Mouse (Mus musculus) CD4-positive, CD25-positive, alpha-beta regulatory T cell, adult 2 months (primary cell): Measurements from ENCODE around the gene Mrpl2.

Experiments used
- DNase-seq: peaks from one replicate; pipeline ENCODE4 v3.0.0-alpha.2; 2012; ENCODE audit warnings: low read depth, low spot score

Gene Mrpl2

DNA sequence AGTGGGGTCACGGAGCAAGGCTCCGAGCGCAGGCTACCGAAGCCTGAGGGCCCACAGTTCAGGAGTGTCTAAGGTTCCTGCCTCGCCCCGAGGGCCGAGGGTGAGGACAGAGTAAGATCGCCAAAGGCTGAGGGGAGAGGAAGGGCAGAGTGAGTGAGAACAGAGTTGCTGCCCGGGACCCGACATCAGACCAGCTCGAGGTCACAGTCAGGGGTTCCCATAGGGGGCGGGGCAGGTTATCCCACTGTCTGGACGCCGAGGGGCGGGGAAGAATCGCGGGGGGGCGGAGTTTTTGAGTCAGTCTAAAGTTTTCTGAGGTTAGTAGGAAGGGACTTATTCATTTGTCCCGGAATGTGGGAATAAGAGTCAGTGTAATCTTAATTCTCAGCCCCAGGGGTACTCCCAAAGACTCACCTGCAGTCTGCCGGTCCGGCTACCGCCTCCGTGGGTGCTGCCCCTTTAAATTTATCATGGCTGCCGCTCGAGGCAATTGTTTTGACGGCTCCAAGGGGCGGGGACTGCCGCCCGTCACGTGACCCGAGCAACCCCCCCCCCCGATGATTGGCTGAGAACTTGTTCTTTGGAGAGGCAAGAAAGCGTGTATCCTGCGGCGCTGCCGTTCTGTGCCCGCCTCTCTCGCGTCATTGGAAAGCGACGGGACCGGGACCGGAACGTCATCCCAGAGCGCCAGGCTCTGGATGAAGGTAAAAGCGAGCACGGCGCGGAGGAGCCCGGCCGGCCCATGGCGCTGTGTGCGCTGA lies at the start of gene Mrpl2, which contains the start of gene Klc4:
Gene Mrpl2 (plus strand): TSS at position 669 of the 761 bp plus-strand sequence.
Gene Klc4 (minus strand): TSS at position 462 of the 761 bp plus-strand sequence.
- DNase-seq, result peak; percentile 99

DNA sequence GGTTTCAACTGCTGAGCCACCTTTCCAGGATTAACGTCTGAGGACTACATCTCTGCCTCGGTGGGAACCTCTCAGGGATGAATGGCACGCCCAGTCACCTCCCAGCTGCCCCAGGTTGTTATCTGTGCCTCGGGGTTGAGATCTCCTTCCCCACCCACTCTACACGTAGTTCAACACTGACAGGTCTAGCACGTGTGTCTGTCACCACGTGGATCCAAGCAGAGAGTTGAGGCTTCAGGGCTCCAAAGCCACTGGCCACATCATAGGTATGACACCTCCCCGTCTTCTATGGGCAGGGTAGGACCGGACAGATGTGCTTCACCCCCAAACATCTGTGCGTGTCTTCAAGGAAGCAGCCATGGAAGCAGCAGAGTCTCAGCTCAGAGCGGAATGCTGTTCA lies 48.1 kb upstream of the Mrpl2 start:
- DNase-seq, result no peak

DNA sequence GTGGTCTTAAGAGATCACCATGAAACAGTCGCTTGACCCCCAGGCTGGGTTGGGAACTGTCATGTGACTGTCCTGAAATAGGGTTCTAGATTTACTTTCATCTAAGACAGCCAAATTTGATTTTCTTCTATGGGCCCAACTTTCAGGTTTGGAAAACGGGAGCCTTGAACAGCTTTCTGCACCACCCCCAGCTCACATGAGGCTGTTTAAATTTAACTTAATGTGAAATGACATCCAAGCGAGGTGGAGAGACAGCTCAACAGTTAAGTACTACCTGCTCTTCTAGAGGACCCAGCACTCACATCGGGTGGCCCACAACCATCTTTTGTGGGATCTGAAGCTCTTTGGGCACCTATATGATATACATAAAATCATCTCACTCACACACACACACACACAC lies 47.1 kb upstream of the Mrpl2 start:
- DNase-seq, result no peak

DNA sequence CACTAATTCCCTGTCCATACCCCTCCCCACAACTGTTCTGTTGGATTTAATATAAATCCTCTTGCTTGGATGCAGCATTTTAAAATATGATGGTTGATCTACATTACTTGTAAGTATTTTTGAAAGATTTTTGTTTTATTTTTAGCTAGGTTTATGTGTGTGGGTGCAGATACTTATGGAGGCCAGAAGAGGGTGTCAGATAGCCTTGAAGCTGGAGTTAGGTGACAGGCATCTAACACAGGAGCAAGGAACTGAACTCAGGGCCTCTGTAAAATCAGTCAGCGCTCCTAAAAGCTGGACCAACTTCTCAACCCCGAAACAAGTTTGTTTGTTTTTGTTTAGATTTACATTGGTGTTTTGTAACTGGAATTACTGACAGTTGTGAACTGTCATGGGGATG lies 45.5 kb upstream of the Mrpl2 start:
- no peak for DNase-seq

DNA sequence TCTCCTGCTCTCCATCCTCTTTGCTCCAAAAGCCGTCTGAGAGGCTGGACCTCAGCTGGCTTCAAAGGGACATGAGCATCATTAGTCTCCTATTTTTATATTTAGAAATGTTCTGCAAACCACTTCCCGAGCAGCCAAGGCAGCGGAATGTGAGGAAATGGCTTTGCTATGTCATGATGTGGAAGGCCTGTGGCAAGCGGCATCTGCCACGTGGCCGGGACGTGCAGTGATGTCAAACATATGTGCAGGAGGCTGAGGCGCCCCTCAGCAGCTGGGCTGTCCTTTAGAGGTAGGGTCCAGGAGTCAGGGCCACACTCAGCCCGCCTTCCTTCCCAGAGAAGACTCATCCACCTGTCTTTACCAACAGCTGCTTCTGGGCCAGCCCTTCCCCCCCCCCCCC lies 43.8 kb upstream of the Mrpl2 start:
- no peak for DNase-seq

DNA sequence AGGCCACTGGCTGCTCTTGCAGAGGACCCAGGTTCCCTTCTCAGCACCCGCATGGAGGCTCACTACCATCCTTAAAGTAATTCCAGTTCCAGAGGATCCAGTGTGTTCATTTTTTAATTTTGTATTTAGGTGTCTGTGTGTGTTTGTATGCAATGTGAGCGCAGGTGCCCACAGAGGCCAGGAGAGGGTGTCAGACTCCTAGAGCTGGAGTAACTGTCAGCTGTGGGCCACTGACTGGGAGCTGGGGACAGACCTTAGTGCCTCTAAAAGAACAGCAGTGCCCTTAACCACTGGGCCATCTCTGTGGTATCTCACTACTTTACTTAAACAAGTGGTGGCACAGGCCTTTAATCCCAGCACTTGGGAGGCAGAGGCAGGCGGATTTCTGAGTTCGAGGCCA lies 42.8 kb upstream of the Mrpl2 start:
- no peak for DNase-seq

DNA sequence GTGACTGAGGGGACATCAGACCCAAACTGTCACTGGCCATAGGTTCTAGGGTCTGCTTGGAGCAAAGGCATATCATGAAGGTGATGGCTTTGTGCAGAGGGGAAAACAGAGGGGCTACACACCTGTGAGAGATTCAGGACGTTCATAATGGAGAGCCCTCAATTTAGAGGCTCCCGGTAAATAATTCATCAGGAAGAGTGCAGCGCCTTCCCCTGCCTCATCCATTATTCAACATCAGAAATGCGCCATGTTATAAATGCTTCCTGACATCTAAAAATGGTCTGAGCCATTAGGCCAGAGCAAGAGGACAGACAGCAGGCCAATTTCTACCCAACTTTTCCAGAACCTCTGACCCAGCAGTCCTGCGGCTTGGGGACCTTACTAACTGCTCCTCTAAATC lies 40.9 kb upstream of the Mrpl2 start:
- no peak for DNase-seq

DNA sequence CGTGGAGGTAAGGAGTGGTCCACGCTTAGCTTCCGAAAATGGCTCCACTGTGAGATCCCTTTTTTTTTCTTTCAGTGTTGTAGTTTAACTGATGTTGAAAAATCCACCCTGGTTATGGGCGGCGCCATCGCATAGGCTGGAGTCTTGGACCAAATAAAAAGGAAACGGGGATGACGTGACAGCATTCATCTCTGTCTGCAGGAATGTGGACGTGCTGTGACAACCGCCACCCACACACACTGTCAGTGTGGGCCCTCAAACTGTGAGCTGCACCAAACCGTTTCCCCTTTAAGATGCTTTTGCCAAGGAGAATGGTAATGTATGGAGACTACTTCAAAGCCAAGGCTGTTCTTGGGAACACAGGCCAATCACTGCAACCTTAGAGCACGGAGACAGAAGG lies 40.0 kb upstream of the Mrpl2 start:
- DNase-seq, result no peak

DNA sequence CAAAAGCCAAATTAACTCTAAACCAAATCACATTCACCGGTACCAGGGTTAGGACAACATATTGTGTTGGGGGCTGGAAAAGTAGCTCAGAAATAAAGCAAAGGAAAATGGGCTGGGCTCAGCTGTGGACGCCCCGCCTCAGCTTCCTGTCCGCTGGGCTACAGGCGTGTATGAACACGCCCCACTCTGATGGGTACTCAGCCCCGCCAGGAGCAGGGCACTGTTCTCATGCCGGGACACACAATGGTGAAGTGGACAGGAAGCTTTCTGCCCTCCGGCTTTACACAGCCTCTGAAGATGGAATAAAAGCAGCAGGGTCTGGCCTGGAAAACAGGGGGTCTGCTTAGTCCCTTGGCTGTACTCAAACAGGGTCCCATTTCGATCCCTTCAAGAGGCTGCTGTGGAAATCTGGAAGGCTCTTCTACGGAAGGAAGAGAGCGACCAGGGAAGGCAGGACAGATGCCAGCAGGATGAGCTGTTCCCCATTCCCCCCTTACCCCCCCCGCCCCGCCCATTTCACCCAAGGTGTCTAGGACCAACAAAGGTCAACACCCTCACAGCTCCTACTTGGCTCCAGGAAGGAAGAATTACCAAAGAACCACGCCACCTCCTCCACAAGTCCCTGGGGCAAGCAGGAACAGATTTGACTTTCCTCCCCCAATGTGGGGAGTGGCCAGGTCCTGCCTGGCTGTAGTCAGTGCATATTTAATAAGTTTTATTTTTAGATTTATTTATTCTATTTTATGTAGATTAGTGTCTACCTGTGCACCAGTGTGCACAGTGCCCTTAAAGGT lies 36.1 kb upstream of the Mrpl2 start:
- no peak for DNase-seq

DNA sequence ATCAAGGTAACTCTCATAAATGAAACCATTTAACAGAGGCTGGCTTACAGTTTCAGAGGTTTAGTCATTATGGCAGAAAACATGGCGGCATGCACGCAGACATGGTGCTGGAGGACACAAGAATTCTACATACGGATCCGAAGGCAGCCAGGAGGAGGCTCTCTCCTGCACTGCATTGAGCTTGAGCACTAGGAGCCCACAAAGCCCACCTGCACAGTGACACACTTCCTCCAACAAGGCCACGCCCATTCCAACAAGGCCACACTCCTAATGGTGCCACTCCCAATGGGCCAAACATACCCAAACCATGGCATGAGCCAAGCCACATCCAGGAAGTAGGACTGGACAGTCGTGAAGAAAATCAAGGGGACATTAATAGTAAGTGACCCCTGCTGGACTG lies 34.7 kb upstream of the Mrpl2 start:
- no peak for DNase-seq

DNA sequence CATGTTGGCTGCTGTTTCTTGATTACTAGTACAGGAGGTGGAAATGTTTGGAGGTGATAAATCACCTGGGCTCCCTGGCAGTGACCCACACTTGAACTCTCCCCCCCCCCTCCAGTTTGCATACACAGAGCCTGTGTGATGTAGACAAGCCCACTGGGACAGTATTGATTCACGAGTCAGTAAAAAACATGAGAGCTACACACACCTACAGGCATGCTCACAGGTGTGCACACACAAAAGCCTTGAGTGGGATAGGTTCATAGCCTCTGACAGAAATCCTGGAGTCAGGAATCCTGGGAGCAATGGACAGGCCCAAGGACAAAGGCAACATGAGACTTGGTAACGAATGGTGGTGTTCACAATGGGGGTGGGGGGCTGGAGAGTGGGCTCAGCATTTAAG lies 33.8 kb upstream of the Mrpl2 start:
- DNase-seq, result no peak

DNA sequence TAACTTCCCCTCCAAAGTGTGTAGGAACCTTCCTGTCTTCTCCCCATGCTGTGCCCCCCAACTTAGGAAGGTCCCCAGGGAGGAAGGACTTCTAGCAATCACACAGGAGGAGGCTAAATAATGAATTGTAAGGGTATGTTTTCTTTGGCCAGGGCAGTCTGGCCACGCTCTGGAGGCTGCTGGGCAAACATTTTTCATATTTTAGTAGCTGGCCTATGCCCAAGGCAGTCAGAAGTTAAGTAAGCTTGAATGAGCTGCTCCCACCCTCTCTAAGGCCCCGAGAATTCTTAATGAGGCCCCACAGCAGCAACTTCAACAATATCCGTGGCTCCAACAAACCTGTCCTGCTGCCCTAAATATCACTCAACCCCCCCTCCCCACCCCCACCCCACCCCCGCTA lies 33.2 kb upstream of the Mrpl2 start:
- no peak for DNase-seq

DNA sequence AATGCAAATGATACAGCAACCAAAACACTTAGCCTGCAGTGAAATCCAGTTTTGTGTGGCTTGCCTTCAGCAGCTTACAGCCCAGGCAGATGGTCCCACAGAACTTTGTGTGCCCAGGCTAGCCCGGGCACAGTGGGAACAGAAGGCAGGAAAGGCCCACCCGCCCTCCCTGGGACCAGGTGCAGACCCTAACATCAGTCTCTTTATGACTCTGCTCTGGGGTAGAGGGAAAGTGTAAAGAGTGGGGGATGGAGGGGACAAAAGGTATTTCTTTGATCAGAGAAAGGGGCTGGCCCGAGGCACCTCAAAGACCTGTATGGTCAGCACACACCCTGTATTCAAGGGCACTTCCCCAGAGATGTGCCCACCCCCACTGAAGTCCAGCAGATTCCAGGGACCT lies 32.8 kb upstream of the Mrpl2 start:
- no peak for DNase-seq

DNA sequence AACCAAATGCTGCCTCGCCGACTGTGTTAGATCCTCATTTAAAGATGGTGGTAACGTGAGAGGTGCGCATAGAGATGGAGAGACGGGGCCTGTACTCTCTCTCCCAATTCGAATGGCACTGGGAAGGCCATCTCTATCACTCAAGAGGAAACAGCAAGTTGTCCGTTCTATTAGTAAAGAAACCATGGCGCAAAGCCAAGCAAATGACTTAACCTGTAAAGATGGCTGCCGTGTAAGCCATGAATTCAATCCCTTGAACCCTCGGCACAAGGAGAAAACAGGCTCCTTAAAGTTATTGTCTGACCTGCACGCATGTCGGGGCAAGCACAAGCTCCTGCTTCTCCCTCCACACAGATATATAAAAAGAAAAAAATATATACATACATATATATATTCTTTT lies 28.2 kb upstream of the Mrpl2 start:
- no peak for DNase-seq

DNA sequence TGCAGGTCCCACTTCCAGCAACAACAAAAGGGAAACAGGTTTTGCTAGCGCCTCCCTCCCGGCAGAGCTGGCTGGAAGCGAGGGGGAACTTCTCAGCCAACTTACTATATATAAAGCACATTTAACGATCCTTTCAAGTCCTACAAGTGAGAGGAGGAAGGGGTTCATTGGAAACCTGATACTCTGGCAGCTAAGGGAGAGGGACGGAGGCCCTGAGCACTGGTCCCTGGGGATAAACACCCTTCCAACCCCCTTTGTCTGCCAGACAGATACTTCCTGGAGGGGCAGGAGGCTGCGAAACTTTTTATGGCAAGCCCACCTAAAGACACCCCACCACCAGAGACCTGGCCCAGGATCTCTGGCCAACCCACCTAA lies 27.6 kb upstream of the Mrpl2 start:
- DNase-seq, result no peak

DNA sequence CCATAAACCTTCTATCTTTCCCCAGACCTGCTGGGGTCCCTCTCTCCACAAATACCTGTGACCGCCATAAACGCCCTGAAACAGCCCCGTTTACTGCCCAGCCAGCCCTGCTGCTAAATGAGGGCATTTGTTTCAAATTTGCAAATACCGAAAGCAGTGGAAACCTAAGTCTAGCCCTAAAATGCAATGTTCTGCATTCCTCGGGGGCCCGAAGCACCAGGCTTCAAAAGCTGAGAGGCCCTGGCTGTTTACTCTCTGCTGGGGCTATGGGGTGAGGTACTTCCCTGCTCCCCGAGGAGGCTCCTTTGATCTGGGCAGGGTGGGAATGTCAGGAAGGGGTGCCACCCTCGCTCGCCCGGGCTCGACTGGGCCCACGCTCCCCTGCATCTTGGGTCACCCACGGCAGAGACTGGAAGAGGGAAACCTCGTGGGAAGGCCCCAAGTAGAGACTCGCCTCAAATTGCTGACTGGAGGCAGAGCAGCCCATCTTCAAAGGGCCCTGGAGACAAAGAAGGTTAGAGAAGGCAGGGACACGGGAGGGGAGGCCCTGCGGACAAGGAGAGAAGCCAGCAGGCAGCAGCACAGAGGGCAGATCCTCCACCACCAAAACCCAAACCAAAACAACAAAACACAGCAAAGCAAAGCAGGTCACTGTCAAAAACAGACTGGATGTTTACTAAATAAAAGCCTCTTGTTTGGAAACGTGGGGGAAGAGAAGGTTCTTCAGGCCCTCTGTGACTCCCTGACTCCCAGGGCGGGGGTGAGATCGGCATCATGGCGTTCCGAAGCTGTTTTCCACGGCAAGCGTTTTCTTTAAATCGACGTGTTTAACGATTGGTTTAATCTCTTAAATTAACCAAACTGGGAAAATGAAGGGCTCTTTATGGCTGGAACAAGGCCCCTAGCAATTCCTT lies 27.0 kb upstream of the Mrpl2 start:
- DNase-seq, result no peak

DNA sequence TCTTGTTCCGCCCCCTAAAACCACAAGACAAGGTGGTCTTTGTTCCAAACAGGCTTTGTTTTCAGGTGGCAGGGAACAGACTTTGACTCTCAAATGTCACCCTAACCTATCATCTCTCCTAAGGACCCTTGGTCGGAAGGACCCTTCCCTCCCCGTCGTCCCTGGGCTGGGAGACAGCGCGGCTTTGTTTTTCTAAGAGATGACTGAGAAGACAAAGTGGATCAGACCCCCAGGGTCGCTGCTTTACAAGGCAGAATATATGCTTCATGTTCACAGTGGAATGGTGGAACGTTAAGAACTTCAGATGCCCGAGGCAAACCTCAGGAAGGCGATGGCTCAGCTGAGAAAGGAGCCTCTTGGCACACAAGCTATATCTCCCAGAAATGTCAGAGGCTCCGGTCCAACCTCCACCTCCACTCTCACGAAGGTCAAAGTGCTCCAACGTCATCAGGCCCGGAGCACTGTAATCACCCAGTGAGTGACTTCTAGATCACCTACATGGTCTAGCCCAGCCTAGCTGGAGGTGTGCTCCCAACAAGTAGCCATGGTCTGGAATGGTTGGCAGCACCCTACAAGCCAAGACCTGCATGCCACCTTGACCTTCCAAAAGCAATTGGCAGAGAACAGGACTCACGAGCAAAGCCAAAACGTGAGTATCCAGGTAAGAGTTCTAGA lies 26.2 kb upstream of the Mrpl2 start:
- no peak for DNase-seq

DNA sequence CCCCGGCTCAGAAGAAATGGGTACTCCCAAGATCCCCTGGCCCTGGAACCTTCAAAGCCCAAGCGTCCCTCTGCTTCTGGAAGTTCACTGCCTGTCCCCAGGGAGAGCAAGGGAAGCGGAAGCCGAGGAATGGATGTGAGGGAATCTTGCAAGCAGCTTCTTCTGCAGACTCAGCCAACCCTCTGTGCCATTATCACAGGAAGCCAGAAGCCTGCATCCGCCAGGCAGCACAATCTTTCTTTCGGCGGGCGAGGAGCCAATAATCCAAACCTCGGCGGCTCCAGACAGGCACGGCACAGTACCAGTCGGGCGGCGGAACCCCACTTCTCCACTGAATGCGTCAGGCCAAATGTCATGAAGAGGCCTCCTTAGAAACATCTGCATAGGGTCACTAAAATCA lies 24.7 kb upstream of the Mrpl2 start:
- DNase-seq, result no peak

DNA sequence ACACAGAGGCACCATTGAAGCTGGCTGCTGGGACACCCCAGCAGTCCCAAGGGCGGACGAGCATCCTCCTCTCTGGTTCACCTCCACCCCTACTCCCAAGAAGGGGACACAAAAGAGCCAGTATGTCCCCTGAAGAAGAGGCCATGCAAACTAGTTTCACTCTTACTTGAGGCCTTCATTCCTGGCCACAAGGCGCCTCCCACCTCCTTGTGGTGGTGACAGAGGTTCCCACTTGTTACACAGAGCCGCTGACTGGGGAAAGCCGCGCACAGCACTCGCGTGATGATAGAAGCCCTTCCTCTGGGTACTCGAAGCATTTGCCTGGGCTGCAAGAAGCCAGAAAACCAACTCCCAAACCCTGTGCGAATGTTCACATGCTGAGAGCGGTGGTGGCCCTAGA lies 23.8 kb upstream of the Mrpl2 start:
- no peak for DNase-seq

DNA sequence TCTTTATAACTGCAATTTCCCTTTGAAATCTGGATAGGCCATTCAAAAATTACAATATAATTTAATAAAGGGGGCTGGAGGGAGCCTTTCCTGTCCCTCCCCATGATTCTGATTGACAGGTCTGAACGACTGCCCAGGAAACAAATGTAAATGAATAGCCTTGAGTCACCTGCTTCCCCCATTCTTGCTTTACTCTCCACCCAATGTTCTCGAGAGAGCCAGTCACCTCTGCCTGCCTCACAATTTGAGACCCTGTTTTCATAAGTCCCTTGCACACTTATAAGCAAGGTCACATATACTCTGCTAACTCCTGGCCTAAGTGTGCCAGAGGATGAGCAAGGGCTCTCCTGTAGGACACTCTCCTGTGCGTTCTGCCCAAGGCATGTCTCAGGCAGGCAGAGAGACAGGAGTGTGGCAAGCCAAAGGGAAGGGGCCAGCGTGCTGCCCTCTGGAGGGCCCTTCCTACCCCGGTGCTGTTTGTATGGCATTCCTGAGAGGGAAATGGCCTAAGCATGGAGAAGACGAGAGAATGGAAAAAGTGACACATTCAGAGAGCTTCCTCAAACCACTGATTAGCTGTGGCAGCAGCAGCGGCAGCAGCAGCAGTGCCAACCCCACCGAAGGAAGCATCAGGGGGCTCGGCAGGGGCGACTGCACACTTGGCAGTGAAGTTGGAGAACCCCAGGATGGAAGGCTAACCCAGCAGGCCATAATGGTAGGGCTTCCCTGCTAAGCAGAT lies 22.0 kb upstream of the Mrpl2 start:
- no peak for DNase-seq

DNA sequence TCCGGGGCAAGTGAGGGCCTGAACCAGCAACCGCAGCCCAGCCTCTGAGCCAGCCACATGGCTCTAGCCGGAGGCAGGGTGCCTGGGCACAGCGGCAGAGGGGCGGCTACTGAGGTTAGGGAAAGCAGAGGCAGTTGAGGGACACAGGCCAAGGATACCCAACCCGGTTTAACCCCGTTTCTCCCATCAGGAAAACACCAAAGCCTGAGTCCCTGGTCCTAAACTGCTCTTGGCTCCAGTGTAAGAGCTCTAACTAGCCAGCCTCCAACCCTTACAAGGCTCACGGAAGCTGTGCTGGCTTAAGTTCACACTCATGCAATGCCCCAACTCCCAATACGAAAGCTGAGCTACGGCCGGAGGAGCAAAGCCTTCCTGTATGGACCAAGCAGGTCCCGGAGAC lies 21.4 kb upstream of the Mrpl2 start:
- DNase-seq, result no peak
